Mouse (Mus musculus) intestine, postnatal 0 days (tissue): ENCODE results near the gene Asic2. TPM values are rescaled to one million over a fixed set of nuclear protein-coding genes. Genes with fewer than 3 reads are reported as not detected.

Source experiments
- ATAC-seq: fragments of 200-750 bp; cut with Nextera tagmentation; 2 replicates; pipeline ENCODE4 v1.8.0; 2017; ENCODE audit warnings: mild to moderate bottlenecking, moderate TSS enrichment, moderate library complexity
- H3K27ac ChIP-seq: fragments of 300-500 bp; sonication (generic); 2 replicates; pipeline ENCODE4 v1.5.1; 2014; ENCODE audit warnings: mild to moderate bottlenecking, low read depth, low read length, moderate library complexity
- H3K27me3 ChIP-seq: fragments of 300-500 bp; sonication (generic); replicated peaks from 2 replicates; pipeline ENCODE4 v1.6.1; 2014; ENCODE audit warnings: low read length, mixed read lengths; ENCODE audit not compliant: control insufficient read depth, insufficient read depth
- H3K36me3 ChIP-seq: fragments of 300-500 bp; sonication (generic); 2 replicates; pipeline ENCODE4 v1.6.1; 2014; ENCODE audit warnings: mild to moderate bottlenecking, moderate library complexity; ENCODE audit not compliant: control insufficient read depth, insufficient read depth
- H3K4me1 ChIP-seq: fragments of 300-500 bp; sonication (generic); replicated peaks from 2 replicates; pipeline ENCODE4 v1.6.1; 2014; ENCODE audit warnings: antibody characterized with exemption, low read length, mixed read lengths; ENCODE audit not compliant: control insufficient read depth, insufficient read depth
- H3K4me2 ChIP-seq: fragments of 300-500 bp; sonication (generic); replicated peaks from 2 replicates; pipeline ENCODE4 v1.6.1; 2014; ENCODE audit warnings: low read depth, mild to moderate bottlenecking, moderate library complexity
- H3K4me3 ChIP-seq: fragments of 300-500 bp; sonication (generic); 2 replicates; pipeline ENCODE4 v1.5.1; 2014; ENCODE audit warnings: low read depth, low read length
- H3K9ac ChIP-seq: fragments of 300-500 bp; sonication (generic); 2 replicates; pipeline ENCODE4 v1.6.1; 2014; ENCODE audit warnings: mild to moderate bottlenecking, low read depth, low read length
- H3K9me3 ChIP-seq: fragments of 300-500 bp; sonication (generic); 2 replicates; pipeline ENCODE4 v1.6.1; 2016; ENCODE audit warnings: mixed run types; ENCODE audit not compliant: control insufficient read depth
- CTCF ChIP-seq: sonication (generic); IDR thresholded peaks from 2 replicates; pipeline ENCODE4 v1.5.1; 2016; ENCODE audit warnings: low read depth, mild to moderate bottlenecking, control low read depth, antibody characterized with exemption, moderate library complexity
- WGBS: fragments of 180-500 bp; shearing (Covaris S2); extraction: QIAGEN DNeasy Blood & Tissue Kit; methylation state at CpG from one replicate; pipeline ENCODE4 v1.1.7; 2014; 5-methylcytosine and 5-hydroxymethylcytosine counted together
- polyA plus RNA-seq: library from polyadenylated mRNA; unstranded; fragments of >200 nt; fragmentation: Nextera tagmentation; extraction: Ambion mirVana; gene quantifications from 2 replicates; pipeline ENCODE4 v1.2.1, GENCODE M21; 2015

The Asic2 gene
- polyA plus RNA-seq, 1 experiment from 2014 or later, result 0.55 TPM

DNA sequence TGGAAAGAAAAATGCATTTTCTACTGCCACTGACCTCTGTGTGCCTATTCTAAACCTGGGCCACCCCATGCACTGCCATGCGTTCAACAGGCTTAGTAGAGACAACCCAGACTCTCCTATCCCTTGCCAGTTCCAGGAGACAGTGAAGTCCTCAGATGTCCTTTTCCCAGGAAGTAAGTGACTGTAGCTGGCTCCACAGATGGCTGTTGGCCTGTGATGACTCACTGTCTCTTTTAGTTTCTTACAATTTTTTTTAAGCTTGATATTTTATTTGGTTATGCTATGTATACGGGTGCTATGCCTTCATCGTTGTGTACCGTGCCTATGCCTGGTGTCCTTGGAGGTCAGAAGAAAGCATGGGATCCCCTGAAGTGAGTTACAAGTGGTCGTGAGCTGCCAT lies 370.7 kb downstream of the Asic2 start:
- Histone ChIP-seq H3K36me3 (no peaks in the 10 kb centered on the region), H3K4me3 (no peak overlapping the region), H3K4me1 (no peaks in the 10 kb centered on the region), H3K4me2 (no peak overlapping the region), H3K9me3 (no peaks in the 10 kb centered on the region), H3K27me3 (no peaks in the 10 kb centered on the region), H3K27ac (no peak overlapping the region), H3K9ac (no peak overlapping the region)
- WGBS, result 86% methylated on average over 5 of the region's 5 CpGs
- no peak for TF ChIP-seq CTCF
- no peak for ATAC-seq

- H3K4me2 ChIP-seq, result no peak overlapping the region
- no peak overlapping the region for H3K27ac ChIP-seq
- no peak overlapping the region for H3K9ac ChIP-seq
- H3K4me1 ChIP-seq, result no peaks in the 10 kb centered on the region
- no peaks in the 10 kb centered on the region for H3K36me3 ChIP-seq
- H3K9me3 ChIP-seq, result no peaks in the 10 kb centered on the region
- 65% methylated on average over 2 of the region's 2 CpGs for WGBS
- no peaks in the 10 kb centered on the region for H3K27me3 ChIP-seq
- H3K4me3 ChIP-seq, result no peak overlapping the region
- no peak for ATAC-seq
- TF ChIP-seq CTCF, result no peak
Observed at GRCm38 (mm10) chr11:81595235-81595634, 373.0 kb downstream of the Asic2 start.

DNA sequence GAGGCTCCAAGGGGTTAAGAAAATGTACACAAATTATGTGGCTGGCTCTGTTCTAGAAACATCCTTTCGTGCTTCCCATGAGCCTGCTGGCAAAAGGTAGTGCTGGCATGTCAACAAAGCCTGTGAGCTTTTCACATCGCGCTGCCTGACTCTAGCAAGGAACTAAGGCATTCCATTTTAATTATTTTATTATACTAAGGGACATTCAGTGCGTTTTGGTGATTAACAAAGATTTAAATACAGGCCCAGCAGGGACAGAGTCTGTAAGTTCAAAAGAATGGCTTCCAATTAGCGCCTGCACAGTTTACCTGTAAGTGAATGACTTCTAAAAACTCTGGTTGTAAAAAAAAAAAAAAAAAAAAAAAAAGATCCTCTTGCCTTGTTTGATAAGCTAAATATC lies 375.5 kb downstream of the Asic2 start:
- 43% methylated on average over 5 of the region's 5 CpGs for WGBS
- ATAC-seq, result no peak
- Histone ChIP-seq H3K4me1 (no peaks in the 10 kb centered on the region), H3K36me3 (no peaks in the 10 kb centered on the region), H3K27me3 (no peaks in the 10 kb centered on the region), H3K9ac (no peak overlapping the region), H3K4me2 (no peak overlapping the region), H3K27ac (no peak overlapping the region), H3K9me3 (no peaks in the 10 kb centered on the region), H3K4me3 (no peak overlapping the region)
- TF ChIP-seq CTCF, result no peak

- no peaks in the 10 kb centered on the region for H3K27me3 ChIP-seq
- WGBS, result 83% methylated on average over 4 of the region's 4 CpGs
- H3K9ac ChIP-seq, result no peak overlapping the region
- H3K9me3 ChIP-seq, result no peaks in the 10 kb centered on the region
- H3K4me1 ChIP-seq, result no peaks in the 10 kb centered on the region
- H3K27ac ChIP-seq, result no peak overlapping the region
- H3K36me3 ChIP-seq, result no peaks in the 10 kb centered on the region
- H3K4me2 ChIP-seq, result no peak overlapping the region
- H3K4me3 ChIP-seq, result no peak overlapping the region
- peak; percentile 66 for TF ChIP-seq CTCF
- ATAC-seq, result no peak
Observed at GRCm38 (mm10) chr11:81590911-81591310, 377.3 kb downstream of the Asic2 start.

GRCm38 (mm10) chr11:81588630-81589029 lies 379.6 kb downstream of the Asic2 start:
- H3K9me3 ChIP-seq, result no peaks in the 10 kb centered on the region
- no peaks in the 10 kb centered on the region for H3K36me3 ChIP-seq
- H3K4me3 ChIP-seq, result no peak overlapping the region
- 11% methylated on average over 10 of the region's 10 CpGs for WGBS
- no peak overlapping the region for H3K27ac ChIP-seq
- H3K4me1 ChIP-seq, result no peaks in the 10 kb centered on the region
- no peak overlapping the region for H3K9ac ChIP-seq
- TF ChIP-seq CTCF, result peak; percentile 83
- ATAC-seq, result no peak
- no peak overlapping the region for H3K4me2 ChIP-seq
- H3K27me3 ChIP-seq, result no peaks in the 10 kb centered on the region

DNA sequence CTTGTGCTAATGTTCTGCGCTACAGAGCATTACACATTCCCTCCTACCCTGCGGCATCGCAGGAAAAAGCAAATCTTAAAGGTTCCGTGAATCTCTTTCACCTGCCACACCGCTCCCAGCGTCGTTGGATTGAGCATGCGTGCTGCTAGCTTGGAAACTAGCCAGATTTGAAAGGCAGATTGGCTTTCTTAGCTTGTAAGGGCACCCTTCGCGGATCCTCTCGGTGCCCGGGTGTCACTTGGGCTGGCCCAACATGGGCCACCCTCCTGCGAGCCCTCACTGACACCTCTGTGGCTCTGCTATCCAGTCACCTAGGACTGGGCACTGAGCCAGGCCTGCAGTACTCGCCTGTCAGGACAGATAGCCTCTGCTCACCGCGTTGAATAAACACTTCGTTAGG lies 380.3 kb downstream of the Asic2 start:
- Histone ChIP-seq H3K27ac (no peak overlapping the region), H3K4me2 (no peak overlapping the region), H3K9ac (no peak overlapping the region), H3K9me3 (no peaks in the 10 kb centered on the region), H3K4me3 (no peak overlapping the region), H3K4me1 (no peaks in the 10 kb centered on the region), H3K36me3 (no peaks in the 10 kb centered on the region), H3K27me3 (no peaks in the 10 kb centered on the region)
- no peak for TF ChIP-seq CTCF
- no peak for ATAC-seq
- WGBS, result 68% methylated on average over 17 of the region's 17 CpGs

- no peaks in the 10 kb centered on the region for H3K9me3 ChIP-seq
- no peak for TF ChIP-seq CTCF
- no peaks in the 10 kb centered on the region for H3K36me3 ChIP-seq
- H3K4me1 ChIP-seq, result no peaks in the 10 kb centered on the region
- no peak for ATAC-seq
- H3K9ac ChIP-seq, result no peak overlapping the region
- WGBS, result 76% methylated on average over 9 of the region's 9 CpGs
- H3K4me2 ChIP-seq, result no peak overlapping the region
- H3K27ac ChIP-seq, result no peak overlapping the region
- H3K4me3 ChIP-seq, result no peak overlapping the region
- no peaks in the 10 kb centered on the region for H3K27me3 ChIP-seq
Observed at GRCm38 (mm10) chr11:81587114-81587513, 381.1 kb downstream of the Asic2 start.
